Mouse (Mus musculus): ENCODE data around the gene B3galt4.

DNA sequence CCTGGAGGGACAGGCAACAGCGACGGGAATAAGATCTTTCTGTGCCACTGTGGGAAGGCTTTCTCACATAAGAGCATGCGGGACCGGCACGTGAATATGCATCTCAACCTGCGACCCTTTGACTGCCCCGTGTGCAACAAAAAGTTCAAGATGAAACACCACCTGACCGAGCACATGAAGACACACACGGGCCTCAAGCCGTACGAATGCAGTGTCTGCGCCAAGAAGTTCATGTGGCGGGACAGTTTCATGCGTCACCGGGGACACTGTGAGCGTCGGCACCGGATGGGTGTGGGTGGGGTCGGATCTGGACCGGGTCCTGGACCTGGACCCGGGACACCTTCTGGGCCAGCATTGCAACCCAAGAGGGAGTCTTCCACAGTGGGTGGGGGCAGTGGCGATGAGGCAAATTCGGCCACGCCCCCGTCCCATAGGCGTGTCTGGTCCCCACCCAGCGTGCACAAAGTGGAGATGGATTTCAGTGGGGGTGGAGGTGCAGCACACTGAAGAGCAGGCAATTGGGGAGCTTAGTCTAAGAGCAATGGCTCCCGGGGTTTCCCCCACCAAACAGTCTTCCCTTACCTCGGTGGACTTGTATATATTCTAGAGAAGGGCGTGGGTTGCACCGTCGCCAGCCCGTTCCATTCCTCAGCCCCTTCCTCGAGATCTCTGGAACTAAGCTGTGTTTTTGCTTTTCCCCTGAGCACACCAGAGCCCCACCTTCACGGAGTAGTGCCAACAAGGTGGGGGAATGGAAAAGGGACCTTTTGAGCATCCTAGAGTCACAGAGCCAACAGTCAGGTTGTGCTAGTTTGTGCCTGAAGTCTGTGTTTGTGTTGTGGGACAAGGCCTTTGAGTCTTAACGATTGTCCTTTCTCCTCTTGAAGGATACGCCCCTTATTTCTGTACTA is 32.7 kb downstream of the B3galt4 start:
- TF ChIP-seq CTCF (IDR thresholded peaks at IDR 0.05; ENCODE audit: insufficient read depth, low read depth, low read length) (no peak), POLR2A (IDR thresholded peaks at IDR 0.05; ENCODE audit: insufficient read depth, low read depth, low read length) (no peak)

All from olfactory bulb, adult 2 months (tissue).